In genomic region chr3:132417742-132418141, GRCm38 (mm10) we compare ENCODE assay signal across 35 mouse cellular contexts.
DNase-seq lines count a peak whose midpoint lies in the region; ATAC-seq lines count a peak whose summit lies in the region.
"Had no signal": no experiment of that assay in that cellular context is flagged by ENCODE, and none has a peak within 500 bp of the region (broad histone marks: within the 10 kb centered on the region; RNA-seq: fewer than 3 reads in every experiment).

No protein-coding gene starts in this region.

- ATAC-seq in kidney, embryonic 14.5 days (ENCODE audit: low FRiP score, low TSS enrichment): peak; percentile 75; the same call in 1 of the 2 replicates
- no peak for ATAC-seq in midbrain, embryonic 11.5 days (ENCODE audit: low FRiP score)
- no peak for ATAC-seq in midbrain, embryonic 16.5 days
- ATAC-seq: forebrain, embryonic 16.5 days; hindbrain, postnatal 0 days; intestine, embryonic 15.5 days had no signal

- no peaks in the 10 kb centered on the region for H3K9me3 ChIP-seq in kidney, embryonic 14.5 days (ENCODE audit: control insufficient read depth, low read length)
- H3K9me3 ChIP-seq in midbrain, embryonic 11.5 days (ENCODE audit: control insufficient read depth, low read length): no peaks in the 10 kb centered on the region
- H3K9me3 ChIP-seq in midbrain, embryonic 16.5 days (replicated peaks; ENCODE audit: control insufficient read depth, low read length, poor library complexity, severe bottlenecking): no peaks in the 10 kb centered on the region
- H3K9me3 ChIP-seq: embryonic facial prominence, embryonic 13.5 days; hindbrain, embryonic 12.5 days; intestine, embryonic 15.5 days; limb, embryonic 12.5 days; liver, embryonic 15.5 days; lung, embryonic 15.5 days; neural tube, embryonic 13.5 days had no signal

- H3K4me1 ChIP-seq in kidney, embryonic 14.5 days (ENCODE audit: control insufficient read depth, insufficient read depth, low read length): no peaks in the 10 kb centered on the region
- no peaks in the 10 kb centered on the region for H3K4me1 ChIP-seq in midbrain, embryonic 11.5 days (ENCODE audit: control insufficient read depth, insufficient read depth, low read length)
- H3K4me1 ChIP-seq in midbrain, embryonic 16.5 days (ENCODE audit: control insufficient read depth, insufficient read depth, low read length): no peaks in the 10 kb centered on the region
- H3K4me1 ChIP-seq: hindbrain, embryonic 12.5 days; intestine, embryonic 15.5 days; liver, embryonic 15.5 days; lung, embryonic 15.5 days; neural tube, embryonic 13.5 days had no signal

- DNase-seq in kidney, postnatal 4 days: no peak
- peak; percentile 74 for DNase-seq in midbrain, embryonic 11.5 days (ENCODE audit: low spot score, missing footprints)
- peak; percentile 16 for DNase-seq in adipocyte (ENCODE audit: low spot score)
- DNase-seq in neural tube, embryonic 10.5 days (ENCODE audit: extremely low spot score, low spot score): no peak
- no peak for DNase-seq in cerebellum, adult 9-10 months
- DNase-seq: adrenal gland, postnatal 10 days; B cell, adult 2 months; cerebellum, adult 11 months; cerebellum, adult 9-11 months; gastrocnemius, adult 2 months; gastrocnemius, postnatal 36 days; heart, adult 18-20 months; heart, postnatal 36 days; kidney, postnatal 10 days; right cerebral cortex, postnatal 4 days; thymus, adult 18-20 months; thymus, postnatal 4 days had no signal

- H3K27ac ChIP-seq in kidney, embryonic 14.5 days (ENCODE audit: low read depth, low read length): no peak overlapping the region
- no peak overlapping the region for H3K27ac ChIP-seq in midbrain, embryonic 11.5 days (ENCODE audit: low read depth, low read length)
- no peak overlapping the region for H3K27ac ChIP-seq in midbrain, embryonic 16.5 days (ENCODE audit: low read length)
- H3K27ac ChIP-seq: embryonic facial prominence, embryonic 13.5 days; gastrocnemius, adult 2 months; hindbrain, embryonic 12.5 days; hindbrain, postnatal 0 days; intestine, embryonic 15.5 days; layer of hippocampus, adult 2 months; left cerebral cortex, adult 2 months; limb, embryonic 12.5 days; liver, embryonic 15.5 days; lung, embryonic 15.5 days; neural tube, embryonic 13.5 days; stomach, postnatal 0 days had no signal

- H3K4me3 ChIP-seq in kidney, embryonic 14.5 days (ENCODE audit: low read length): no peak overlapping the region
- no peak overlapping the region for H3K4me3 ChIP-seq in midbrain, embryonic 11.5 days (ENCODE audit: low read depth, low read length)
- H3K4me3 ChIP-seq in midbrain, embryonic 16.5 days (ENCODE audit: low read depth, low read length): no peak overlapping the region
- H3K4me3 ChIP-seq: embryonic facial prominence, embryonic 13.5 days; erythroblast, embryonic 14.5 days; gastrocnemius, adult 2 months; hindbrain, embryonic 12.5 days; intestine, embryonic 15.5 days; layer of hippocampus, adult 2 months; left cerebral cortex, adult 2 months; limb, embryonic 12.5 days; liver, embryonic 15.5 days; lung, embryonic 15.5 days; megakaryocyte, embryonic 14.5 days; myocyte; neural tube, embryonic 13.5 days had no signal

- no peak overlapping the region for H3K9ac ChIP-seq in kidney, embryonic 14.5 days (ENCODE audit: low read depth, low read length)
- H3K9ac ChIP-seq in midbrain, embryonic 11.5 days (ENCODE audit: low read length): no peak overlapping the region
- no peak overlapping the region for H3K9ac ChIP-seq in midbrain, embryonic 16.5 days (ENCODE audit: low read depth, low read length)
- H3K9ac ChIP-seq: embryonic facial prominence, embryonic 13.5 days; hindbrain, embryonic 12.5 days; intestine, embryonic 15.5 days; limb, embryonic 12.5 days; liver, embryonic 15.5 days; lung, embryonic 15.5 days; neural tube, embryonic 13.5 days had no signal

- WGBS in kidney, embryonic 14.5 days: 20% methylated on average over 2 of the region's 2 CpGs
- 69% methylated on average over 2 of the region's 2 CpGs for WGBS in midbrain, embryonic 11.5 days
- 62% methylated on average over 2 of the region's 2 CpGs for WGBS in midbrain, embryonic 16.5 days

- no peaks in the 10 kb centered on the region for H3K27me3 ChIP-seq in kidney, embryonic 14.5 days (ENCODE audit: control insufficient read depth, insufficient read depth, low read length)
- no peaks in the 10 kb centered on the region for H3K27me3 ChIP-seq in midbrain, embryonic 11.5 days (ENCODE audit: control insufficient read depth, insufficient read depth, low read length)
- H3K27me3 ChIP-seq in midbrain, embryonic 16.5 days (ENCODE audit: control insufficient read depth, insufficient read depth, low read depth, low read length): no peaks in the 10 kb centered on the region
- H3K27me3 ChIP-seq: embryonic facial prominence, embryonic 13.5 days; hindbrain, embryonic 12.5 days; intestine, embryonic 15.5 days; limb, embryonic 12.5 days; liver, embryonic 15.5 days; lung, embryonic 15.5 days; megakaryocyte, embryonic 14.5 days; neural tube, embryonic 13.5 days had no signal

- H3K36me3 ChIP-seq in kidney, embryonic 14.5 days (ENCODE audit: control insufficient read depth, insufficient read depth, low read length): no peaks in the 10 kb centered on the region
- H3K36me3 ChIP-seq in midbrain, embryonic 11.5 days (ENCODE audit: control insufficient read depth, insufficient read depth, low read length): no peaks in the 10 kb centered on the region
- H3K36me3 ChIP-seq in midbrain, embryonic 16.5 days (ENCODE audit: control insufficient read depth, insufficient read depth, low read length): no peaks in the 10 kb centered on the region
- H3K36me3 ChIP-seq: embryonic facial prominence, embryonic 13.5 days; hindbrain, embryonic 12.5 days; intestine, embryonic 15.5 days; limb, embryonic 12.5 days; liver, embryonic 15.5 days; lung, embryonic 15.5 days; neural tube, embryonic 13.5 days had no signal

- no peak overlapping the region for H3K4me2 ChIP-seq in kidney, embryonic 14.5 days (replicated peaks; ENCODE audit: low read depth, low read length)
- no peak overlapping the region for H3K4me2 ChIP-seq in midbrain, embryonic 11.5 days
- H3K4me2 ChIP-seq in midbrain, embryonic 16.5 days (ENCODE audit: low read length): no peak overlapping the region
- H3K4me2 ChIP-seq: embryonic facial prominence, embryonic 13.5 days; heart, embryonic 11.5 days; hindbrain, embryonic 12.5 days; intestine, embryonic 15.5 days; limb, embryonic 12.5 days; liver, embryonic 15.5 days; lung, embryonic 15.5 days; neural tube, embryonic 13.5 days had no signal

Comparison
In these comparisons a context has a peak if more than half of its experiments do, and no peak if none do; other contexts are left out.
1. DNase-seq: peak in midbrain, embryonic 11.5 days (single experiment) and adipocyte (single experiment); none in kidney, postnatal 4 days (0 of 2), neural tube, embryonic 10.5 days (single experiment) and cerebellum, adult 9-10 months (single experiment).